Mouse (Mus musculus): ENCODE measurements around the gene Pus10.

DNA sequence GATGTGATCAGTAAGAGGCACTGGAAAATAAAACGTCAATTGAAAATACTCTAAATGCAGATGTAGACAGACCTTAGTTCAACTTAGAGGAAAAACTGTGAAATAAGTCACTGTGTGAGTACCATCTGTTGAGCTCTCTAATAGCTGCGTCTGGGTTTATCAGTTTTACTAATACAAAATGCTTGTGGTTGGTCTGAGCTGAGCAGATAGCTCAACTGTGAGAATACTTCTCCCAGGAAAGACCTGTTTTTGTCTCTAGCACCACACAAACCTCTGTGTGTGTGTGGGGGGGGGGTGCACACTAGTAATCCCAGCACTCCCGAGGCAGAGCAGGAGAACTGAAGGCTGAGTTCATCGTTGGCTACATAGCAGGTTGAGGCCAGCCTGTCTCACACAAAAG, 75.4 kb downstream of the Pus10 start:
- TF ChIP-seq CTCF (IDR thresholded peaks at IDR 0.05) (no peak), EP300 (IDR thresholded peaks at IDR 0.05) (no peak)
